Mouse (Mus musculus): ENCODE results near the gene Iqschfp. TPM values are rescaled to one million over a fixed set of nuclear protein-coding genes. Genes with fewer than 3 reads are reported as not detected.

Iqschfp gene
- total RNA-seq, 2 experiments from 2014 or later = not detected

DNA sequence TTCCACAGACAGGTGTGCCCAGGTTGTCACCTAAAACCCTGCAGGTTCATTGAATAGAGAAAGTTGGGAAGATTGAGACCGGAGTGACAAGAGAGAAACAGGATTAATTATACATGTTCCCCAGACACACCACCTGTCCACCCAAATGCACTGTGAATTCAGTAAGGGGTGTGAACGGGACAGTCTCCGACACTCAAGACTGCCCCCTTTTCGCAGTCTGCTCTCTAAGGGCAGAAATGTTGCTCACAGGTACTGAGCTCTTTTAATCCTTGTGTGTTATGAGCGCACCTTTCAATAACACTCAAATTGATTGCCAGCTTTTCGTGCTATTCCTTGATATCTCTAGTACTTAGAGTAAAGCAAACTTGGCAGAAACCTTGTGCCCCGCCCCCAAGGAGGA lies 460.9 kb downstream of the Iqschfp start:
- no peak for DNase-seq

DNA sequence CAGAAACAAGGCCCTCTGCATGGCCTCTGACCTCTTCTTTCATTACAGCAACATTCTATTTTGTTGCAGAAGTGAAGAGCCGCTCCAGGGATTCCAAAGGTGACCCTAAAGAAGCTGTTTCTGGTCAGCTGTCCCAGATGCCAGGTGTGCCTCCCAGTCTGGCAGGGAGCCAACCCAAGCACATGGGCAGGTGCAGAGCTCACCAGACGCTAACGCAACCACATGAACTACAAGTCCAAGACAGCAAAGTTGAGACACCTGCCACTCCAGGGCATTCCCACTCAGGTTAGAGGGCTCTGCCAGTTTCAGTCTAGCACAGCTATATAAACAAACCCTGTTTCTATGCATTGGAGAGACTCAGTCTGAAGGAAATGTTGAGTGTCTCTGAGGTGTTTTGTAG lies 461.5 kb downstream of the Iqschfp start:
- DNase-seq = no peak

GRCm38 (mm10) chr3:68356516-68356915 lies 464.5 kb downstream of the Iqschfp start:
- no peak for DNase-seq

DNA sequence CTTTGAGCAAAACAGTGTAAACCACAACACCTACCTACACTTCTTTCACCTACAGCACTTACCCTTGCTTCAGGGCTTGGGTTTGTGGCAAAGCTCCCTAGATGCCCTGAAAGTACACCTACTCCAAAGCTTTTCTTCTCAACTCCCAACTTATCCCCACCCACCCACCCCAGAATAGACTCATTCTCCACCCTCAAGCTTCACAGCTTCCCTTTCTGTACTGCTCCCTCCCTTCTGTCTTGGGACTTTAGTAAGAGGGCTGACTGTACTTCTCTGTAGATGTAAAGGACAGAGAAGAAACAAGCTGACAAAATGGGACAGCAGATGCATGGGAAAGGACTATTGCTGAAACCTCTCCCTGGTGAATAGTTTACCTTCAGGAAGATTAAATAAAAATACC lies 476.0 kb downstream of the Iqschfp start:
- no peak for DNase-seq

DNA sequence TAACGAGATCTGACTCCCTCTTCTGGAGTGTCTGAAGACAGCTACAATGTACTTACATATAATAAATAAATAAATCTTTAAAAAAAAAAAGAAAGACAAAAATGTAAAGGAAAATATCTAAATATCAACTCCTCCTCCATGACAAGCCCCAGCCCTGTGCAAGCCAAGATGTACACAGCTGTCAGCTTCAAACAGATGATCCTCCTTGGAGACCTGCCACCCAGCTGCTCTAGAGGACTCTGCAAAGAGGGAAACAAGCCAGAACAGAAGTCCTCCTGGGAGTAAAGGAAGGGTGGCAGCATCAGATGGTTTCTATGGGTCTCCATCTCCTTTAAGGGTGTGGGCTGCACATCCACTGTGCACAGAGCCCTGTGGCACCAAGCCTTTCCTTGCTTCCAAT lies 480.9 kb downstream of the Iqschfp start:
- DNase-seq = peak; percentile 24

DNA sequence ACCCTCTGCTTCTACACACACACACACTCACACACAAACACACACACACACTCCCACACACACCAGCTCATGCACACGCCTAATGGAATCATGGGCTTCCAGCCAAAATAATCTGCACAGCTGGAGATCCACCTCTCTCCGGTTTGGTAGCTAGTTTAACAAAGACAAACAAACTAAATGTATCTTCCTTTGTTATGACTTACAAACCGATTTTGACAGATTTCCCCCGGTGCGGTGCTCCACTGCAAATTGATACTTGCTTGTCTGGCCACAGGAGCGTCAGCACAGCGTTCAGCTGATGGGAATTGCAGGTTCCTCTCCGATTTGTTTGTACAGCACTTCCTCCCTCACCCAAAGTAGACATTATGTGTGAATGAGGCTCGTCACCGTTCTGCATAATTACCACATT lies 483.1 kb downstream of the Iqschfp start:
- DNase-seq = no peak

- DNase-seq = no peak
Measured at GRCm38 (mm10) chr3:68377452-68378198, 485.6 kb downstream of the Iqschfp start.

GRCm38 (mm10) chr3:68378799-68379198 lies 486.8 kb downstream of the Iqschfp start:
- DNase-seq = no peak

DNA sequence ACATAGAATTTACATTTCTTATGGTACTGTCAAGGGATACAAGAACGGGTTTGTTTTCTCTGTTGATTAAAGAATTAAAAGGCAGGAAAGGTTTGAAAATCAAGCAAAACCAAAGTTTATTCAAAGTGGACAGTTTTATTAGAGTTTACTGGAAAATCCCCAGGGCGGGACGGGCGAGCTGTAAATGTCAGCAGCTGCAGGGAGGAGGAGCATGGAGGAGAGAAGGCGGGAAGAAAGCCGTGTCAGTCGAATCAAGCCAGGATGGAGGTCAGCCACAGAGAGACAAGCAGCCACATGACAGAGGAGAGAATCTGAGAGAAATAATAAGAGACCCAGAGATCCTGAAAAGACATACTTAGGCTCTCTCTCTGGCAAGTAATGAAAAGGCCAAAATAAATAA lies 487.2 kb downstream of the Iqschfp start:
- DNase-seq = peak; percentile 17

GRCm38 (mm10) chr3:68383672-68384071 lies 491.6 kb downstream of the Iqschfp start:
- DNase-seq = no peak

- DNase-seq = no peak
Measured at GRCm38 (mm10) chr3:68385544-68385943, 493.5 kb downstream of the Iqschfp start.

- DNase-seq = no peak
Measured at GRCm38 (mm10) chr3:68388023-68388422, 496.0 kb downstream of the Iqschfp start.

DNA sequence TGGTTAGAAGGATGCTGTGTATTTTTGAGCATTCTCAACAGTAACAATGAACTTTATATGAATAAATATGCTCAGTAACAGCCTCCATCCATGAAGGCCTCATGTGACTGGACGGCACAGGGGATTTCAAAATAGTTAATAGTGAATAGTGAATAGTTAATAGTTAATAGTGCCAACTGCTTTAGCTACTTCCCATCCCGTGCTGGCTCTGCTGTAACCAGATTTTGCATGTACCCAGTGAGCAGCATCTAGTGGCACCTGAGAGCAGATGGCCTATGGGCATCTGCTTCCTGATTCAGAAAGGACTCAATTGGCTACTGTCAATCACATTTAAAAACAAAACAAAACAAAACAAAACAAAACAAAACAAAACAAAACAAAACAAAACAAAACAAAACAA lies 501.5 kb downstream of the Iqschfp start:
- DNase-seq = no peak

GRCm38 (mm10) chr3:68398691-68399090 lies 506.7 kb downstream of the Iqschfp start:
- no peak for DNase-seq

GRCm38 (mm10) chr3:68400121-68400520 lies 508.1 kb downstream of the Iqschfp start:
- no peak for DNase-seq

DNA sequence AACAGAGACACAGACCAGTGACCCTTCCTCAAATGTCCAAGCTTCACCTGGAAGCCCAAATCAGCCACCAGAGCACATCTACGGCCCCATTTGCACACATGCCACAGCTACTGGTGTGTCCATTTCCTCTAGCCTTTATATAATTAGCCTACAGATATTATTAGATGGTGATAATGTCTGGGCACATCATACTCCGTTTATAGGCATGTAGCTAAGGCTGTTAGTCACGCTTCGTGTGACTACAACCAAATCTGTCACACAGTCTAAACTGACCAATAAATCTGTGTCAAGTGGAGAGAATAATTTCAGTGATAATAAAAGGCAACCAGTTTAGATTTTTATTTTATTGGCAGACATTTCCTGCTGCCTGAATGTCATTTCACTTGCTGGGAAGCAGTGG lies 511.3 kb downstream of the Iqschfp start:
- no peak for DNase-seq

GRCm38 (mm10) chr3:68403783-68404217 lies 511.8 kb downstream of the Iqschfp start:
- DNase-seq = no peak

GRCm38 (mm10) chr3:68405724-68406123 lies 513.7 kb downstream of the Iqschfp start:
- no peak for DNase-seq

DNA sequence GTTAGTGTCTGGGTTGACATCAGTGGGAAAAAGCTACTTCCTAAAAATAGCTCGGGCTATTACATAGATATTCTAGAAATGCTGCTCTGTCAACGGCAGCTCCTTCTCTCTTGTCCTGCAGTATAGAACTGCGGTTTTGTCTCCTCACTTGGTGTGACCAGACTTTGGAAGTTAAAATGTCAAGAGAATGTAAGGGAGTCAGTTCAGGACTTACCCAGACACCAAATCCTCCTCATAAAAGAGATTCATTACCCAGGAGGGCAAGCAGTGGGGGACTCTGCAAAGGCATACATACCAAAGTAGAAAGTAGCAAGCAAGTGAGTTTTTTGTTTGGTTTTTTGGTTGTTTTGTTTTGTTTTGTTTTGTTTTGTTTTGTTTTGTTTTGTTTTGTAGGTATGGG lies 520.2 kb downstream of the Iqschfp start:
- no peak for DNase-seq

DNA sequence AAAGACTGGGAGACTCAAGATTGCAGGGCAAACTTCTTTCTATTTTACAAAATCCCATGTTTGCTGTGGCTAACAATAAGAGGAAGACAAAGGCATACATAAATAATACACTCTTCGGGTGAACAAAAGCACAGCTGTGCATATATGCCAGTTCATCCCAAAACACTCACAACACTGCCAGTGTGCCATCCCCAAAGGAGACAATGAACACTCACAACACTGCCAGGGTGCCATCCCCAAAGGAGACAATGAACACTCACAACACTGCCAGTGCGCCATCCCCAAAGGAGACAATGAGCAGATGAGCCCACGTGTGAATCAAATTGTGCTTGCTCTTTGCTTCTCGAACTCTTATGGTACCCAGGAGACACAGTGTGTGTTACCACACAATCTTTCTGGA lies 527.8 kb downstream of the Iqschfp start:
- no peak for DNase-seq

GRCm38 (mm10) chr3:68420927-68421326 lies 528.9 kb downstream of the Iqschfp start:
- DNase-seq = no peak

GRCm38 (mm10) chr3:68421849-68422248 lies 529.8 kb downstream of the Iqschfp start:
- DNase-seq = no peak

- DNase-seq = no peak
Measured at GRCm38 (mm10) chr3:68428081-68428480, 536.0 kb downstream of the Iqschfp start.

DNA sequence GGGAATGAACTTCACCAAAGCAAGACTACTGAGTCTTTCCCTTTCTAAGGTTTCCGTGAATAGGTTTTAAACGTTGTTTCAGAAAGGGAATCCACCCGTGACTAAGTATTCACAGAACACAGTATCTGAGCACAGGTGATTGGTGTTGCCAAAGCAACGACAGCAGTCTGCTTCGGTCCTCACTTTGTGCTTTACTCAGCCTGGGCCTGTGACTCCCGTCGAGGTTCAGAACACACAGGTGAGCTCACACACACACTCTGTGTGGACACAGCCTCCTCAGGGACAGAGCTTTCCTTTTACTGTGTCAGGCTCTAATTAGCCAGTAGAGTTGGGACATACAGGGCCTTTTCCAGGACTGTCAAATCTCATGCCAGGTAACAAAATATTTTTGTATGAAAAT lies 542.4 kb downstream of the Iqschfp start:
- DNase-seq = no peak

GRCm38 (mm10) chr3:68434897-68435296 lies 542.9 kb downstream of the Iqschfp start:
- DNase-seq = no peak
